Mouse (Mus musculus): ENCODE data around the gene Cep112. TPM values are rescaled to one million over a fixed set of nuclear protein-coding genes. Genes with fewer than 3 reads are reported as not detected.

Cep112 gene
- polyA plus RNA-seq (2012; rRNA removed), result 2.5 and 3.8 TPM in 2 replicates

DNA sequence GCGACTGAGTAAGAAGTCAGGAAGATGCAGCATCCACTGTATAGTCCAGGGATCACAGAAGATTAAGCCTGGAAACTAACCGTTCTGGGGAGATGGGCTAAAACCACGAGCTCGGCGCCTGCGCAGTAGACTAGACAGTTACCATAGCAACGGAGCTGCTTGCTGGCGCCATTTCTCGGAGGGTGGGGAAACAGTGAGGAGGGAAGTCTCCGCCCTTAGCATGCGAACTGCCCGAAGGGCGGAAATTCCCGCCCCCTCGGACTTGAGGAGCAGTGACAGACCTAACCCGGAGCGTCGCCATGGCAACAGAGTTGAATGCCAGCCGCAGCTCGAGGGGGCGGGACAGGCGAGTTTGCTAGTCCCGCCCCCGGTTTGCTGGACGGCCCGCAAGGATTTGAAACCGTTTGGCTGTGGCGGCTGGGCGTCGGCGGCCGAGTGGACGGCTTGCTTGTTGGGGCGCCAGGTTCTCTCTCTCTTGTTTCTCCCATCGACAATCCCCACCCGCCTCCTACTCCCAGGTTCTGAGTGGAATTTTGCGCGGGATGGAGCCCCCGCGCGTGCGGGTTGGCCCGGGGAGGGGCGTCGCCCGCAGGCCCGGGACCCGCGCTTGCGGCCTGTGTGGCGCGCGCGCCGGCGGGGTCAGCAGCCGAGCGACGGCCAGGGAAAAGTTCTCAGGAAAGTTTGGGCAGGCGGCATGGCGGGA lies at the start of gene Cep112:
Cep112 (plus strand) TSS at position 304 of the 703 bp plus-strand sequence.
- Histone ChIP-seq H3K4me3 (ENCODE audit: insufficient read depth, low read length) (peak within 1 kb of the TSS; percentile 25), H3K4me1 (ENCODE audit: control insufficient read depth, insufficient read depth, low read length) (peaks cover 2% of the 10 kb centered on the region; the same call in 1 of the 2 replicates), H3K27ac (ENCODE audit: insufficient read depth, low read length) (no peak within 1 kb of the TSS)
- TF ChIP-seq CTCF (IDR thresholded peaks at IDR 0.05; ENCODE audit: extremely low read depth, insufficient read depth, low read length), result no peak
- TF ChIP-seq POLR2A (IDR thresholded peaks at IDR 0.05; ENCODE audit: extremely low read depth, insufficient read depth, low read length), result peak; percentile 88

DNA sequence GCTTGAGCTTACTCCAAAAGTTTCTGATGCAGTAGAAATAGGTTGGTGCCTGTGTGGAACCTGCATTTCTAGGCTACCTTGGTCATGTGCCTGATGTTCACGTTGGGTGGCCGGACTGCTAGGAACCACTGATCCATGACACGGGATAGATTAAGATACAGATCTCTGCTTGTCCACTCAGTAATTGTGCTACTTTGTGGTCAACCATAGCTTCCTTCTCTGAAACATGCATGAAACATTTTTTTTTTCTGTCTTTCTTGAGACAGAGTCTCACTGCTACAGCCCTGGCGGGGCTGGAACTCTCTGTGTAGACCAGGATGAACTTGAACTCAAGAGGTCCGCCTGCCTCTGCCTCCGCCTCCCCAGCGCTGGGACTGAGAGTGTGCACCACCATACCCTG lies 48.2 kb upstream of the Cep112 start:
- Histone ChIP-seq H3K4me1 (ENCODE audit: control insufficient read depth, insufficient read depth, low read length) (no peaks in the 10 kb centered on the region), H3K4me3 (ENCODE audit: insufficient read depth, low read length) (no peak overlapping the region)
- TF ChIP-seq CTCF (IDR thresholded peaks at IDR 0.05; ENCODE audit: extremely low read depth, insufficient read depth, low read length) (no peak), POLR2A (IDR thresholded peaks at IDR 0.05; ENCODE audit: extremely low read depth, insufficient read depth, low read length) (no peak)

GRCm38 (mm10) chr11:108377680-108378362 lies 47.2 kb upstream of the Cep112 start:
- no peak overlapping the region for H3K27ac ChIP-seq (ENCODE audit: insufficient read depth, low read length)
- no peaks in the 10 kb centered on the region for H3K4me1 ChIP-seq (ENCODE audit: control insufficient read depth, insufficient read depth, low read length)
- H3K4me3 ChIP-seq (ENCODE audit: insufficient read depth, low read length), result peak overlapping the region; percentile 7; the same call in 1 of the 2 replicates
- TF ChIP-seq CTCF (IDR thresholded peaks at IDR 0.05; ENCODE audit: extremely low read depth, insufficient read depth, low read length) (peak; percentile 95), POLR2A (IDR thresholded peaks at IDR 0.05; ENCODE audit: extremely low read depth, insufficient read depth, low read length) (no peak)

More for the DNA sequence above, 48.2 kb upstream of the Cep112 start:
- no peak overlapping the region for H3K27ac ChIP-seq (ENCODE audit: insufficient read depth, low read length)

DNA sequence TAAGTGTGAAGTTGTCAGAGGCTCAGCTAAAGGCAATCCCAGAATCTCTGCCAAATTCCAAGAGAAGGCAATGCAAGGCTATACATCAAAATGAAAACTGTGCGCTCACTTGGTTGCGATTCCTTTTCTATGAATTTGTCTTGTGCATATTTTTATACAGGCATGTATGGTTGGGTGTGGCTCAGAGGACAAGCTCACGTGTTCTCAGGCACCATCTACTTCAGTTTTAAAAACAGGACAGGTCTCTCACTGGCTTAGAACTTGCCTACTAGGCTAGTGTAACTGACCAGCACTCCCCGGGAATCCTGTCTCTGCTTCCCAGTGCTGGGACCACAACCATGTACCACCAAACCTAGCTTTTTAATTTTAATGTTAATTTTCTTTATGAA lies 46.6 kb upstream of the Cep112 start:
- no peak overlapping the region for H3K4me3 ChIP-seq (ENCODE audit: insufficient read depth, low read length)
- H3K27ac ChIP-seq (ENCODE audit: insufficient read depth, low read length), result no peak overlapping the region
- TF ChIP-seq POLR2A (IDR thresholded peaks at IDR 0.05; ENCODE audit: extremely low read depth, insufficient read depth, low read length) (no peak), CTCF (IDR thresholded peaks at IDR 0.05; ENCODE audit: extremely low read depth, insufficient read depth, low read length) (no peak)
- no peaks in the 10 kb centered on the region for H3K4me1 ChIP-seq (ENCODE audit: control insufficient read depth, insufficient read depth, low read length)

- Histone ChIP-seq H3K27ac (ENCODE audit: insufficient read depth, low read length) (no peak overlapping the region), H3K4me3 (ENCODE audit: insufficient read depth, low read length) (no peak overlapping the region), H3K4me1 (ENCODE audit: control insufficient read depth, insufficient read depth, low read length) (no peaks in the 10 kb centered on the region)
- no peak for TF ChIP-seq CTCF (IDR thresholded peaks at IDR 0.05; ENCODE audit: extremely low read depth, insufficient read depth, low read length)
- TF ChIP-seq POLR2A (IDR thresholded peaks at IDR 0.05; ENCODE audit: extremely low read depth, insufficient read depth, low read length), result no peak
These were observed 42.3 kb upstream of the Cep112 start for GRCm38 (mm10) chr11:108382664-108383063.

GRCm38 (mm10) chr11:108384920-108385665 lies 39.9 kb upstream of the Cep112 start:
- Histone ChIP-seq H3K4me1 (ENCODE audit: control insufficient read depth, insufficient read depth, low read length) (no peaks in the 10 kb centered on the region), H3K4me3 (ENCODE audit: insufficient read depth, low read length) (no peak overlapping the region), H3K27ac (ENCODE audit: insufficient read depth, low read length) (no peak overlapping the region)
- TF ChIP-seq CTCF (IDR thresholded peaks at IDR 0.05; ENCODE audit: extremely low read depth, insufficient read depth, low read length) (no peak), POLR2A (IDR thresholded peaks at IDR 0.05; ENCODE audit: extremely low read depth, insufficient read depth, low read length) (no peak)

- TF ChIP-seq POLR2A (IDR thresholded peaks at IDR 0.05; ENCODE audit: extremely low read depth, insufficient read depth, low read length), result no peak
- no peak for TF ChIP-seq CTCF (IDR thresholded peaks at IDR 0.05; ENCODE audit: extremely low read depth, insufficient read depth, low read length)
- no peak overlapping the region for H3K4me3 ChIP-seq (ENCODE audit: insufficient read depth, low read length)
- H3K4me1 ChIP-seq (ENCODE audit: control insufficient read depth, insufficient read depth, low read length), result no peaks in the 10 kb centered on the region
- no peak overlapping the region for H3K27ac ChIP-seq (ENCODE audit: insufficient read depth, low read length)
These were observed 39.3 kb upstream of the Cep112 start for GRCm38 (mm10) chr11:108385666-108386024.

GRCm38 (mm10) chr11:108395061-108395460 lies 29.9 kb upstream of the Cep112 start:
- Histone ChIP-seq H3K4me1 (ENCODE audit: control insufficient read depth, insufficient read depth, low read length) (no peaks in the 10 kb centered on the region), H3K4me3 (ENCODE audit: insufficient read depth, low read length) (no peak overlapping the region)
- no peak for TF ChIP-seq CTCF (IDR thresholded peaks at IDR 0.05; ENCODE audit: extremely low read depth, insufficient read depth, low read length)
- no peak for TF ChIP-seq POLR2A (IDR thresholded peaks at IDR 0.05; ENCODE audit: extremely low read depth, insufficient read depth, low read length)

DNA sequence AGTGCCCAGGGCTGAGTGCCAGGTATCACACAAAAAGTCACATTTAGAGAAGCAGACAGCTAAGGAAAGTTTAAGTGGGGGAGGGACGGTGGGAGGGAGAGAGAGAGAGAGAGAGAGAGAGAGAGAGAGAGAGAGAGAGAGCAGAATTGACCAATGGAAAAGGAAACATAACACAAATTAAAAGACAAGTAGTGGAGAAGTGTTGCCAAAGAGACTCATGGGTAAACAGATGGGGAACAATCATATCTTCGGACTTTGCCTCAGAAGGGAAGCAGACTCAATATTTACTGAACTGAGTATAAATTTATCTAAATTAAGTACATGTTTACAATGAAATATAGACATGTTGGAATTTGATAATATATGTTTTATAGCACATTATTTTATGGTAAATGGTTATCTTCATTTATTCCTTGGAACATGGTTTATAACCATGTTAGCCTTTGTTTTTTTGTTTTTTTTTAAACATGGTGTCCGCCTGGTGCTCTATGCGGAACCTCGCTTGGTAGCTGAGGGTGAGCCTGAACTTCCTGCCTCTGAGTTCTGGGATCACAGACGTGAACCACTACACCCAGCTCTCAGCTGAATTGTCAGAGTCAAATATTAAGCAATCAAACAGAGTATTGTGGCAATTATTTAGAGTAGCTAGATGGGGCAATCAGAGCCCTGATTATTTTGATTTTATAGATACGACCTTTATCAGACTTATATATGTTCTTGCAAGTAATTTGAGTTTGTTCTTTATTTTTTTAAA lies 28.7 kb upstream of the Cep112 start:
- Histone ChIP-seq H3K4me1 (ENCODE audit: control insufficient read depth, insufficient read depth, low read length) (no peaks in the 10 kb centered on the region), H3K27ac (ENCODE audit: insufficient read depth, low read length) (no peak overlapping the region), H3K4me3 (ENCODE audit: insufficient read depth, low read length) (no peak overlapping the region)
- TF ChIP-seq CTCF (IDR thresholded peaks at IDR 0.05; ENCODE audit: extremely low read depth, insufficient read depth, low read length) (no peak), POLR2A (IDR thresholded peaks at IDR 0.05; ENCODE audit: extremely low read depth, insufficient read depth, low read length) (no peak)

More at GRCm38 (mm10) chr11:108395061-108395460, 29.9 kb upstream of the Cep112 start:
- H3K27ac ChIP-seq (ENCODE audit: insufficient read depth, low read length), result no peak overlapping the region
